Mouse (Mus musculus) stomach, postnatal 0 days (tissue): ENCODE data around the gene Kdm5a.

Experiments
- CTCF ChIP-seq: IDR thresholded peaks from 2 replicates; pipeline ENCODE4 v1.5.1; 2016; ENCODE audit warnings: antibody characterized with exemption, low read depth, mild to moderate bottlenecking, moderate library complexity
- EP300 ChIP-seq: optimal IDR thresholded peaks from 2 replicates; pipeline ENCODE3; 2016; ENCODE audit warnings: antibody characterized with exemption

DNA sequence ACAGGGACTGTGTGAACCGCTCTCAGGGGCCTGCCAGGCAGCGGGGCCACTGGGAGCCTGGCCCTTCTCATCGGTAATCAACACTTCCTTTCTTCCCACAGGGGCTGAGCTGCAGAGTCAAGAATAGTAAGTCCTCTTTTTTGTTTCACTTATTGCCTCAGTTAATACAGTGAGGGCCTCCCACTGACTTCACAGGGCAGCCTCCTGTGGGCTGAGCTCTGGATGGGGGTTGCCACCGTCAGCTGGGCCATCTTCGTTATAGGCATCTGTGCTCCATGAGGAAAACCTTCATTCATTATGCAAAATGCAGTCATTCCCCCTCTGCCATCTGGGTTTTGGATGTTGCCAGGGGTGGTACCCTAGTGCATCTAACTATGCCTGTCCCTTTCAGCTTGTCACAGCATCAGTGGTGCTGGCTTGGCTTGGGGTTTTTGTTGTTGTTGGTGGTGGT, 108.1 kb downstream of the Kdm5a start:
- TF ChIP-seq CTCF (no peak), EP300 (no peak)
